Mouse (Mus musculus): Measurements from ENCODE around the gene Ski.
A peak's percentile ranks its signal among the peaks of the same experiment; 100 is the strongest.

Gene Ski

GRCm38 (mm10) chr4:155126602-155127372, 95.6 kb downstream of the Ski start:
- DNase-seq, result peak; percentile 45

GRCm38 (mm10) chr4:155126194-155126593, 96.2 kb downstream of the Ski start:
- no peak for DNase-seq

GRCm38 (mm10) chr4:155125310-155125709, 97.1 kb downstream of the Ski start:
- no peak for DNase-seq

- no peak for DNase-seq
These were observed 98.4 kb downstream of the Ski start for GRCm38 (mm10) chr4:155123868-155124534.

GRCm38 (mm10) chr4:155122444-155123040, 99.8 kb downstream of the Ski start:
- DNase-seq, result no peak

GRCm38 (mm10) chr4:155121915-155122443, 100.4 kb downstream of the Ski start:
- DNase-seq, result no peak

- DNase-seq, result no peak
These were observed 101.2 kb downstream of the Ski start for GRCm38 (mm10) chr4:155121222-155121621.

- DNase-seq, result no peak
These were observed 101.8 kb downstream of the Ski start for GRCm38 (mm10) chr4:155120583-155120982.

GRCm38 (mm10) chr4:155120038-155120437, 102.4 kb downstream of the Ski start:
- DNase-seq, result no peak

- DNase-seq, result no peak
These were observed 104.1 kb downstream of the Ski start for GRCm38 (mm10) chr4:155118278-155118677.

- no peak for DNase-seq
These were observed 104.9 kb downstream of the Ski start for GRCm38 (mm10) chr4:155117396-155117978.

GRCm38 (mm10) chr4:155116607-155117006, 105.8 kb downstream of the Ski start:
- no peak for DNase-seq

GRCm38 (mm10) chr4:155113766-155114410, 108.5 kb downstream of the Ski start:
- DNase-seq, result no peak

- DNase-seq, result no peak
These were observed 112.9 kb downstream of the Ski start for GRCm38 (mm10) chr4:155109471-155109870.

- DNase-seq, result no peak
These were observed 114.5 kb downstream of the Ski start for GRCm38 (mm10) chr4:155107886-155108285.
